Mouse (Mus musculus) E14TG2a.4 (cell line): ENCODE results near the gene Pde5a.

Experiments
- CTCF ChIP-seq: conservative IDR thresholded peaks from 2 replicates; pipeline ENCODE4 v1.5.1; 2014; ENCODE audit warnings: low read length
- POU5F1 ChIP-seq: IDR thresholded peaks from 2 replicates; pipeline ENCODE4 v1.6.1; 2014; ENCODE audit warnings: low read length, borderline replicate concordance

DNA sequence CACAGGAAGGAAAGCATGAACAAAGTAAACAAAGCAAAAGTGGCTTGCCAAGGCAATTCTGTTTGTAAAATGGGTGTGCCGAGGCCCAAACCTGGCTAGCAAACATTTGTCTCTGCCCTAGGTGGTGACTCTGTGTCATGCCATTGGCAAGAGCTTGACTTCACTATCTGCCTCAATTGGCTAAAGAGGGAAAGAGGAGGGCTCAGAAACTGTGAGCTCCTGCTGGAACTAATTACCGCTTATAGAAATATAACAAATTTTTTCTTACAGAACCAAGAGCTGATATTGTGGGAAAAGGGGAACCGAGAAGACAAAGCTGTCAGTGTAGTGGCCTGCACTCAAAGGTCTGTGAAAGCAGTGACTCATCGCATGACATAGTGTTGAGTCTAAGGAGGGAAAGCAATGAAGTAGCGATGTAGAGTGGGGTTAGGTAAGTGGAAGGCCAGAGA is 159.6 kb downstream of the Pde5a start:
- TF ChIP-seq CTCF (no peak), POU5F1 (no peak)
